Mouse (Mus musculus) neural tube, postnatal 0 days (tissue): ENCODE measurements around the gene Insl5. TPM values are rescaled to one million over a fixed set of nuclear protein-coding genes. Genes with fewer than 3 reads are reported as not detected.

Experiments used
- polyA plus RNA-seq: library from polyadenylated mRNA; unstranded; fragments of >200 nt; fragmentation: Nextera tagmentation; extraction: Ambion mirVana; gene quantifications from 2 replicates; pipeline ENCODE4 v1.2.1, GENCODE M21; 2015

Insl5 gene
- not detected in 2 replicates for polyA plus RNA-seq

DNA sequence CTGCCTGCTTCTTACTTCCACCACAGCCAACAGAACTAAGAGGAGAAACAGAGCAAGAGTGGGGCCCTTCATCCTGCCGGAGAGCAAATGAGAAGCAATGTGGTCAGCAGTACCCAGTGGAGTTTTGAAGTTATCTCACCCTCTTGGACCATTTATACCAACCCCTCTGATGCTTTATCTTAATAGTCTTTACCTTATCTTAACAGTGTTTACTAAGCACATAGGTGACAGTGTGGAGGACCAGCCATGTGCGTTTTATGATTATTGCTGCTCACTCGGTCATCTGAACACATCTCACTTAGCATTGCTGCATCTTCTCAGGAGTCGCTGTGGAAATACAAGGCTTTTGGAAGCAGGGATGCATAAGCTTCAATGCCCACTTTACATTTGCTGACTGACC, at the start of gene Insl5:
Gene Insl5, minus strand, starts transcription at position 222 of the 400 bp plus-strand sequence.

DNA sequence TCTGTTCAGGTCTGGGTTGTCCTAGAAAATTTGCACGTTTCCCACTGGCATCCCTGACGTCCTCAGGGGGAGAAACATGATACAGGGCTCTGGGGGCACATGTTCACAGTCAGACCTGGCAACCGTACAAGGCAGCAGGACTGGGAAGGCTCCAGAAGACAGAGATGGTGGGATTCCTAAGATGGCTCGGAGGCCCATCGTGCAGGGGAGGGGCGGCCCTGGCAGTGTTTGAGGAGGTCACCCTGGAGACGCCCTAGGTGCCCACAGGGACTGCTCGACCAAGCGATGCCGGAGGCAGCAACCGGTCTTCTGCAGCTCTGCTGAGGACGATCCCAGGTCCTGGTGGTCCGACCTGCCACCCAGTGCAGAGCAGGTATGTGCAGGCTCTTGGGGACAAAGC, 48.2 kb downstream of the Insl5 start, which contains the start of gene Tctex1d1:
Gene Tctex1d1, plus strand, starts transcription at position 167 of the 400 bp plus-strand sequence.

Other genes starting within 250 kb of the Insl5 start
- gene Tctex1d1, start 48.2 kb downstream of the Insl5 start, polyA plus RNA-seq = 4.9 and 7.9 TPM in 2 replicates
- gene Mier1, start 87.5 kb upstream of the Insl5 start, polyA plus RNA-seq = 41.6 and 43.5 TPM in 2 replicates
- gene Wdr78, start 87.7 kb upstream of the Insl5 start, polyA plus RNA-seq = 2.1 and 2.4 TPM in 2 replicates
- gene Slc35d1, start 188.3 kb upstream of the Insl5 start, polyA plus RNA-seq = 7.8 and 9.9 TPM in 2 replicates